Mouse (Mus musculus) frontal cortex, adult 2 months (tissue): ENCODE measurements around the gene Olfr304. TPM values are rescaled to one million over a fixed set of nuclear protein-coding genes. Genes with fewer than 3 reads are reported as not detected.
"Not testable (repeated sequence)": the region's sequence is repeated elsewhere in the genome, so short reads cannot be mapped to it uniquely, and the experiment has no call there.

ENCODE experiments used
- DNase-seq, 2 experiments: peaks; one replicate each; pipeline ENCODE4 v3.0.0; 2022; ENCODE audit warnings: low spot score in 1 of 2; ENCODE audit errors: extremely low spot score in 1 of 2
- polyA plus RNA-seq: library from polyadenylated mRNA; depleted of rRNA; stranded (reverse); fragments of >200 nt; gene quantifications from 2 replicates; pipeline ENCODE4 v1.2.3, GENCODE M21; 2012; rRNA removed

The Olfr304 gene
- not detected in 2 replicates for polyA plus RNA-seq

GRCm38 (mm10) chr7:86386558-86386957 lies at the start of gene Olfr304:
Olfr304 (minus strand) TSS chr7:86386658.
- no peak for DNase-seq

GRCm38 (mm10) chr7:86403546-86403945 lies 17.1 kb upstream of the Olfr304 start, which contains the start of gene Olfr301:
Olfr301 (plus strand) TSS chr7:86403846.
- no peak for DNase-seq

- no peak for DNase-seq
Measured at GRCm38 (mm10) chr7:86397689-86398088, 11.2 kb upstream of the Olfr304 start, which contains the start of gene Olfr303. Olfr303 (minus strand) TSS chr7:86397789.

- no peak for DNase-seq
Measured at GRCm38 (mm10) chr7:86385769-86386168, 689 bp downstream of the Olfr304 start.

- DNase-seq: no peak
Measured at GRCm38 (mm10) chr7:86366828-86367227, 19.6 kb downstream of the Olfr304 start, which contains the start of gene Olfr305. Olfr305 (minus strand) TSS chr7:86366928.

- DNase-seq: not testable (repeated sequence)
Measured at GRCm38 (mm10) chr7:86346296-86346695, 40.2 kb downstream of the Olfr304 start.

GRCm38 (mm10) chr7:86344253-86344652 lies 42.2 kb downstream of the Olfr304 start:
- no peak for DNase-seq

GRCm38 (mm10) chr7:86342881-86343565 lies 43.4 kb downstream of the Olfr304 start:
- DNase-seq: no peak

- DNase-seq: no peak
Measured at GRCm38 (mm10) chr7:86337486-86337885, 49.0 kb downstream of the Olfr304 start, which contains the start of gene Olfr307. Olfr307 (minus strand) TSS chr7:86337586.

Other genes with a start within 250 kb of the Olfr304 start
- not detected in 2 replicates for gene Vmn2r75, start 214.9 kb downstream of the Olfr304 start, polyA plus RNA-seq
- not detected in 2 replicates for gene Vmn2r76, start 140.3 kb downstream of the Olfr304 start, polyA plus RNA-seq
- gene Olfr310, start 109.5 kb downstream of the Olfr304 start, polyA plus RNA-seq: not detected in 2 replicates
- 0.12 and 0.32 TPM in 2 replicates for gene Olfr309, start 73.0 kb downstream of the Olfr304 start, polyA plus RNA-seq
- gene Olfr308, start 61.0 kb downstream of the Olfr304 start, polyA plus RNA-seq: not detected in 2 replicates
- gene Olfr307, start 49.1 kb downstream of the Olfr304 start, polyA plus RNA-seq: not detected in 2 replicates
- gene Olfr305, start 19.7 kb downstream of the Olfr304 start, polyA plus RNA-seq: not detected in 2 replicates
- not detected in 2 replicates for gene Olfr303, start 11.1 kb upstream of the Olfr304 start, polyA plus RNA-seq
- gene Olfr301, start 17.2 kb upstream of the Olfr304 start, polyA plus RNA-seq: not detected in 2 replicates
- not detected in 2 replicates for gene Olfr299, start 73.3 kb upstream of the Olfr304 start, polyA plus RNA-seq
- not detected in 2 replicates for gene Olfr298, start 105.8 kb upstream of the Olfr304 start, polyA plus RNA-seq
- gene Olfr297, start 133.3 kb upstream of the Olfr304 start, polyA plus RNA-seq: 0.11 TPM in 1 of 2 replicates, not detected in the other
- not detected in 2 replicates for gene Olfr295, start 197.2 kb upstream of the Olfr304 start, polyA plus RNA-seq
- gene Olfr294, start 230.0 kb upstream of the Olfr304 start, polyA plus RNA-seq: not detected in 2 replicates